Comparison of ENCODE assay signal across 8 mouse cellular contexts in genomic region chr12:104897051-104897618, GRCm38 (mm10). TPM values are rescaled to one million over a fixed set of nuclear protein-coding genes. Genes with fewer than 3 reads are reported as not detected.
DNase-seq lines count a peak whose midpoint lies in the region; ATAC-seq and TF ChIP-seq lines count a peak whose summit lies in the region.

No protein-coding gene starts in this region.

- peak; percentile 27 for DNase-seq in layer of hippocampus, adult 11-12 months (ENCODE audit: low spot score)
- DNase-seq in layer of hippocampus, postnatal 14 days (ENCODE audit: low spot score in 2 of 2): no peak
- DNase-seq in embryo, embryonic 11 days: peak; percentile 51
- DNase-seq in kidney, adult 11 months: peak; percentile 84
- no peak for DNase-seq in right cerebral cortex, postnatal 36 days (ENCODE audit: low spot score in 2 of 2)
- no peak for DNase-seq in testis, postnatal 10 days (ENCODE audit: low spot score)
- DNase-seq in gastrocnemius, adult 2 months: no peak

- H3K4me3 ChIP-seq in midbrain, embryonic 13.5 days (replicated peaks): no peak overlapping the region
- no peak overlapping the region for H3K4me3 ChIP-seq in gastrocnemius, adult 2 months

- no peaks in the 10 kb centered on the region for H3K36me3 ChIP-seq in midbrain, embryonic 13.5 days

- no peaks in the 10 kb centered on the region for H3K9me3 ChIP-seq in midbrain, embryonic 13.5 days

- 55% methylated on average over 8 of the region's 8 CpGs for WGBS in midbrain, embryonic 13.5 days

- TF ChIP-seq CTCF in gastrocnemius, adult 2 months (IDR thresholded peaks at IDR 0.05): no peak

- H3K4me2 ChIP-seq in midbrain, embryonic 13.5 days (replicated peaks): no peak overlapping the region

- intact Hi-C loops in gastrocnemius, adult 2 months (cut with DNase I): no loop called here

- no peak overlapping the region for H3K27ac ChIP-seq in midbrain, embryonic 13.5 days
- no peak overlapping the region for H3K27ac ChIP-seq in gastrocnemius, adult 2 months

- peak; percentile 73 for ATAC-seq in midbrain, embryonic 13.5 days

- H3K27me3 ChIP-seq in midbrain, embryonic 13.5 days: peaks cover 3% of the 10 kb centered on the region; the same call in 1 of the 2 replicates

- no peak overlapping the region for H3K9ac ChIP-seq in midbrain, embryonic 13.5 days (replicated peaks)

- peaks cover 23% of the 10 kb centered on the region for H3K4me1 ChIP-seq in midbrain, embryonic 13.5 days (replicated peaks)

RNA-seq across cellular contexts. Expression of gene Clmn, which starts 32.3 kb away (rescaled TPM):
- total RNA-seq in layer of hippocampus, postnatal 14 days (2021): 10 to 100 TPM; 67.8 to 72.5 TPM
- 0.98 and 1.1 TPM in 2 replicates for polyA plus RNA-seq in midbrain, embryonic 13.5 days (2015; fragmentation: Nextera tagmentation; extraction: Ambion mirVana)
- 1 to 10 TPM; 2.6 to 3.2 TPM for total RNA-seq in gastrocnemius, adult 2 months (2021)

Comparison
In these comparisons a context has a peak if more than half of its experiments do, and no peak if none do; other contexts are left out.
1. DNase-seq: peak in layer of hippocampus, adult 11-12 months (single experiment), embryo, embryonic 11 days (single experiment) and kidney, adult 11 months (single experiment); none in layer of hippocampus, postnatal 14 days (0 of 2), right cerebral cortex, postnatal 36 days (0 of 2), testis, postnatal 10 days (single experiment) and gastrocnemius, adult 2 months (single experiment).
2. RNA of gene Clmn, which starts 32.3 kb away (total RNA-seq): 67.8 to 72.5 TPM in layer of hippocampus, postnatal 14 days; 2.6 to 3.2 TPM in gastrocnemius, adult 2 months; every median in the first group is over 10 times any median in the second.